Mouse (Mus musculus) heart, embryonic 10.5 days (tissue): ENCODE results near the gene Adgra3. TPM values are rescaled to one million over a fixed set of nuclear protein-coding genes. Genes with fewer than 3 reads are reported as not detected.

Experiments
- DNase-seq: peaks from one replicate; pipeline ENCODE4 v3.0.0-alpha.2; 2017; ENCODE audit warnings: low spot score
- H3K27ac ChIP-seq: fragments of 300-500 bp; sonication (generic); 2 replicates; pipeline ENCODE4 v1.5.1; 2016; ENCODE audit warnings: mild to moderate bottlenecking
- H3K27me3 ChIP-seq: fragments of 300-500 bp; sonication (generic); 2 replicates; pipeline ENCODE4 v1.6.1; 2016; ENCODE audit warnings: mild to moderate bottlenecking; ENCODE audit not compliant: poor library complexity, insufficient read depth, severe bottlenecking
- H3K36me3 ChIP-seq: fragments of 300-500 bp; sonication (generic); 2 replicates; pipeline ENCODE4 v1.6.1; 2016; ENCODE audit warnings: mild to moderate bottlenecking, moderate library complexity
- H3K4me1 ChIP-seq: fragments of 300-500 bp; sonication (generic); 2 replicates; pipeline ENCODE4 v1.6.1; 2016; ENCODE audit warnings: mild to moderate bottlenecking
- H3K4me3 ChIP-seq: fragments of 300-500 bp; sonication (generic); 2 replicates; pipeline ENCODE4 v1.5.1; 2016; ENCODE audit warnings: mild to moderate bottlenecking, moderate library complexity
- H3K9me3 ChIP-seq: fragments of 300-500 bp; sonication (generic); 2 replicates; pipeline ENCODE4 v1.6.1; 2016; ENCODE audit warnings: mild to moderate bottlenecking, moderate library complexity
- WGBS: fragments of 180-500 bp; shearing (Covaris S2); methylation state at CpG from one replicate; pipeline ENCODE4 v1.1.7; 2016; 5-methylcytosine and 5-hydroxymethylcytosine counted together
- polyA plus RNA-seq: library from polyadenylated mRNA; unstranded; fragments of >200 nt; fragmentation: Nextera tagmentation; extraction: Ambion mirVana; gene quantifications from 2 replicates; pipeline ENCODE4 v1.2.1, GENCODE M21; 2016

The Adgra3 gene
- polyA plus RNA-seq, 1 experiment from 2014 or later, result 26.6 TPM

- WGBS, result 87% methylated on average over 8 of the region's 8 CpGs
- no peak for DNase-seq
- Histone ChIP-seq H3K4me3 (no peak overlapping the region), H3K4me1 (no peaks in the 10 kb centered on the region), H3K36me3 (peaks cover 26% of the 10 kb centered on the region), H3K27me3 (no peaks in the 10 kb centered on the region), H3K9me3 (no peaks in the 10 kb centered on the region), H3K27ac (no peak overlapping the region)
These were observed 68.0 kb downstream of the Adgra3 start for GRCm38 (mm10) chr5:49990737-49991323.

- Histone ChIP-seq H3K36me3 (peaks cover 38% of the 10 kb centered on the region), H3K27me3 (no peaks in the 10 kb centered on the region), H3K4me1 (peaks cover 8% of the 10 kb centered on the region; the same call in 1 of the 2 replicates), H3K4me3 (no peak overlapping the region), H3K9me3 (no peaks in the 10 kb centered on the region), H3K27ac (no peak overlapping the region)
- 79% methylated on average over 10 of the region's 10 CpGs for WGBS
- no peak for DNase-seq
These were observed 70.6 kb downstream of the Adgra3 start for GRCm38 (mm10) chr5:49988015-49988798.

GRCm38 (mm10) chr5:49980727-49981126 is 78.1 kb downstream of the Adgra3 start:
- no peak for DNase-seq
- Histone ChIP-seq H3K27me3 (no peaks in the 10 kb centered on the region), H3K36me3 (peaks cover 27% of the 10 kb centered on the region), H3K4me3 (no peak overlapping the region), H3K27ac (no peak overlapping the region), H3K4me1 (peaks cover 8% of the 10 kb centered on the region; the same call in 1 of the 2 replicates), H3K9me3 (no peaks in the 10 kb centered on the region)
- 72% methylated on average over 5 of the region's 5 CpGs for WGBS

GRCm38 (mm10) chr5:49979246-49979645 is 79.6 kb downstream of the Adgra3 start:
- Histone ChIP-seq H3K4me1 (peaks cover 8% of the 10 kb centered on the region; the same call in 1 of the 2 replicates), H3K36me3 (peaks cover 24% of the 10 kb centered on the region; the same call in 1 of the 2 replicates), H3K9me3 (no peaks in the 10 kb centered on the region), H3K27ac (no peak overlapping the region), H3K4me3 (no peak overlapping the region), H3K27me3 (no peaks in the 10 kb centered on the region)
- 93% methylated on average over 14 of the region's 14 CpGs for WGBS
- DNase-seq, result no peak

- peaks cover 34% of the 10 kb centered on the region; the same call in 1 of the 2 replicates for H3K36me3 ChIP-seq
- no peaks in the 10 kb centered on the region for H3K4me1 ChIP-seq
- no peak overlapping the region for H3K4me3 ChIP-seq
- no peak overlapping the region for H3K27ac ChIP-seq
- H3K9me3 ChIP-seq, result no peaks in the 10 kb centered on the region
- no peaks in the 10 kb centered on the region for H3K27me3 ChIP-seq
- no peak for DNase-seq
- 53% methylated on average over 2 of the region's 2 CpGs for WGBS
These were observed 82.8 kb downstream of the Adgra3 start for GRCm38 (mm10) chr5:49975971-49976370.

- Histone ChIP-seq H3K4me1 (no peaks in the 10 kb centered on the region), H3K36me3 (peaks cover 37% of the 10 kb centered on the region; the same call in 1 of the 2 replicates), H3K9me3 (no peaks in the 10 kb centered on the region), H3K27ac (no peak overlapping the region), H3K4me3 (no peak overlapping the region), H3K27me3 (no peaks in the 10 kb centered on the region)
- 92% methylated on average over 4 of the region's 4 CpGs for WGBS
- no peak for DNase-seq
These were observed 84.6 kb downstream of the Adgra3 start for GRCm38 (mm10) chr5:49974211-49974610.

GRCm38 (mm10) chr5:49969660-49970059 is 89.1 kb downstream of the Adgra3 start:
- Histone ChIP-seq H3K4me3 (no peak overlapping the region), H3K27me3 (no peaks in the 10 kb centered on the region), H3K9me3 (no peaks in the 10 kb centered on the region), H3K27ac (no peak overlapping the region), H3K4me1 (peaks cover 3% of the 10 kb centered on the region; the same call in 1 of the 2 replicates), H3K36me3 (peaks cover 24% of the 10 kb centered on the region; the same call in 1 of the 2 replicates)
- DNase-seq, result no peak
- 93% methylated on average over 8 of the region's 8 CpGs for WGBS

- Histone ChIP-seq H3K27ac (no peak overlapping the region), H3K9me3 (no peaks in the 10 kb centered on the region), H3K27me3 (no peaks in the 10 kb centered on the region), H3K4me3 (no peak overlapping the region), H3K36me3 (peaks cover 26% of the 10 kb centered on the region; the same call in 1 of the 2 replicates), H3K4me1 (peaks cover 3% of the 10 kb centered on the region; the same call in 1 of the 2 replicates)
- peak; percentile 25 for DNase-seq
- 79% methylated on average over 6 of the region's 6 CpGs for WGBS
These were observed 91.1 kb downstream of the Adgra3 start for GRCm38 (mm10) chr5:49967726-49968125.

GRCm38 (mm10) chr5:49965810-49966209 is 93.0 kb downstream of the Adgra3 start:
- 58% methylated on average over 8 of the region's 8 CpGs for WGBS
- H3K4me3 ChIP-seq, result no peak overlapping the region
- peak; percentile 35 for DNase-seq
- peaks cover 3% of the 10 kb centered on the region; the same call in 1 of the 2 replicates for H3K4me1 ChIP-seq
- peaks cover 28% of the 10 kb centered on the region for H3K36me3 ChIP-seq
- H3K9me3 ChIP-seq, result no peaks in the 10 kb centered on the region
- H3K27me3 ChIP-seq, result no peaks in the 10 kb centered on the region
- H3K27ac ChIP-seq, result no peak overlapping the region

GRCm38 (mm10) chr5:49961478-49962431 is 97.1 kb downstream of the Adgra3 start:
- no peak for DNase-seq
- Histone ChIP-seq H3K4me1 (peaks cover 3% of the 10 kb centered on the region; the same call in 1 of the 2 replicates), H3K36me3 (peaks cover 48% of the 10 kb centered on the region), H3K27ac (no peak overlapping the region), H3K27me3 (no peaks in the 10 kb centered on the region), H3K9me3 (no peaks in the 10 kb centered on the region), H3K4me3 (no peak overlapping the region)
- 86% methylated on average over 20 of the region's 20 CpGs for WGBS

GRCm38 (mm10) chr5:49936354-49936753 is 122.5 kb downstream of the Adgra3 start:
- WGBS, result 80% methylated on average over 1 of the region's 1 CpGs
- Histone ChIP-seq H3K4me3 (no peak overlapping the region), H3K27me3 (no peaks in the 10 kb centered on the region)

GRCm38 (mm10) chr5:49924712-49925111 is 134.1 kb downstream of the Adgra3 start:
- no peak overlapping the region for H3K27ac ChIP-seq
- no peak for DNase-seq
- no peaks in the 10 kb centered on the region for H3K27me3 ChIP-seq
- H3K4me1 ChIP-seq, result no peaks in the 10 kb centered on the region
- H3K36me3 ChIP-seq, result no peaks in the 10 kb centered on the region
- no peak overlapping the region for H3K4me3 ChIP-seq
- H3K9me3 ChIP-seq, result no peaks in the 10 kb centered on the region

More at GRCm38 (mm10) chr5:49936354-49936753, 122.5 kb downstream of the Adgra3 start:
- no peak for DNase-seq
- H3K27ac ChIP-seq, result no peak overlapping the region
- no peaks in the 10 kb centered on the region for H3K36me3 ChIP-seq
- no peaks in the 10 kb centered on the region for H3K9me3 ChIP-seq
- H3K4me1 ChIP-seq, result no peaks in the 10 kb centered on the region
